ENCODE assay signal across 7 mouse cellular contexts in the genomic region with DNA sequence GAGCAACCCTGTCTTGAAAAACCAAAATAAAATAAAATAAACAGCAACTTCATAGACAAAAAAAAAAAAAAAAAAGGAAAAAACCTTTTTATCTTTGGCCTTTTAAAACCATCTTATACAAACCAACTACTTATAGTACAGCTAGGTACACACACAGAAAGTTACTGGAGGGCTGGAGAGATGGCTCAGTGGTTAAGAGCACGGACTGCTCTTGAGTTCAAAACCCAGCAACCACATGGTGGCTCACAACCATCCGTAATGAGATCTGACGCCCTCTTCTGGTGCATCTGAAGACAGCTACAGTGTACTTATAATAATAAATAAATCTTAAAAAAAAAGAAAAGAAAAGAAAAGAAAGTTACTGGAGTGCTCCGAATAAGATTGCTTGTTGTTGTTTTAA. TPM values are rescaled to one million over a fixed set of nuclear protein-coding genes. Genes with fewer than 3 reads are reported as not detected.
"Had no signal": no experiment of that assay in that cellular context is flagged by ENCODE, and none has a peak within 500 bp of the region (broad histone marks: within the 10 kb centered on the region; RNA-seq: fewer than 3 reads in every experiment).

No protein-coding gene starts in this region.

RNA-seq across cellular contexts. Expression of gene Mgarp, which starts 5.5 kb away (rescaled TPM):
- total RNA-seq: layer of hippocampus, adult 18-20 months; left cerebral cortex, adult 18-20 months; left cerebral cortex, postnatal 10 days; left cerebral cortex, postnatal 36 days; liver, adult 2 months; monocyte, adult 5-6 weeks; neutrophil, adult 5-6 weeks had no signal
- polyA plus RNA-seq: liver, adult 2 months had no signal
